Mouse (Mus musculus) midbrain, embryonic 11.5 days (tissue): Measurements from ENCODE around the gene Anxa1. TPM values are rescaled to one million over a fixed set of nuclear protein-coding genes. Genes with fewer than 3 reads are reported as not detected.

Experiments used
- ATAC-seq: fragments of 200-750 bp; cut with Nextera tagmentation; 2 replicates; pipeline ENCODE4 v1.8.0; 2017; ENCODE audit warnings: moderate TSS enrichment, moderate library complexity; ENCODE audit not compliant: low FRiP score
- DNase-seq: peaks from one replicate; pipeline ENCODE4 v3.0.0; 2015; ENCODE audit warnings: low spot score; ENCODE audit errors: missing footprints
- H3K27ac ChIP-seq: fragments of 300-500 bp; sonication (generic); 2 replicates; pipeline ENCODE4 v1.5.1; 2014; ENCODE audit warnings: low read depth, low read length
- H3K27me3 ChIP-seq: fragments of 300-500 bp; sonication (generic); 2 replicates; pipeline ENCODE4 v1.6.1; 2014; ENCODE audit warnings: mild to moderate bottlenecking, low read length, moderate library complexity, mixed read lengths; ENCODE audit not compliant: control insufficient read depth, insufficient read depth
- H3K36me3 ChIP-seq: fragments of 300-500 bp; sonication (generic); 2 replicates; pipeline ENCODE4 v1.6.1; 2014; ENCODE audit warnings: mild to moderate bottlenecking, low read length, moderate library complexity, mixed read lengths; ENCODE audit not compliant: control insufficient read depth, insufficient read depth
- H3K4me1 ChIP-seq: fragments of 300-500 bp; sonication (generic); 2 replicates; pipeline ENCODE4 v1.6.1; 2014; ENCODE audit warnings: low read length; ENCODE audit not compliant: control insufficient read depth, insufficient read depth
- H3K4me2 ChIP-seq: fragments of 300-500 bp; sonication (generic); 2 replicates; pipeline ENCODE4 v1.6.1; 2014; ENCODE audit warnings: mild to moderate bottlenecking, moderate library complexity
- H3K4me3 ChIP-seq: fragments of 300-500 bp; sonication (generic); 2 replicates; pipeline ENCODE4 v1.5.1; 2014; ENCODE audit warnings: low read depth, low read length
- H3K9ac ChIP-seq: fragments of 300-500 bp; sonication (generic); 2 replicates; pipeline ENCODE4 v1.6.1; 2014; ENCODE audit warnings: low read length
- H3K9me3 ChIP-seq: fragments of 300-500 bp; sonication (generic); 2 replicates; pipeline ENCODE4 v1.6.1; 2016; ENCODE audit warnings: low read length; ENCODE audit not compliant: control insufficient read depth
- WGBS: fragments of 180-500 bp; shearing (Covaris S2); extraction: QIAGEN DNeasy Blood & Tissue Kit; methylation state at CpG from one replicate; pipeline ENCODE4 v1.1.7; 2014; 5-methylcytosine and 5-hydroxymethylcytosine counted together
- polyA plus RNA-seq: library from polyadenylated mRNA; unstranded; fragments of >200 nt; fragmentation: Nextera tagmentation; extraction: Ambion mirVana; gene quantifications from 2 replicates; pipeline ENCODE4 v1.2.1, GENCODE M21; 2014

Anxa1 gene
- polyA plus RNA-seq, 1 experiment from 2014 or later, result 2.6 TPM

GRCm38 (mm10) chr19:20403740-20404139 is 13.0 kb upstream of the Anxa1 start:
- 87% methylated on average over 3 of the region's 3 CpGs for WGBS
- H3K4me3 ChIP-seq, result no peak overlapping the region

GRCm38 (mm10) chr19:20403219-20403618 is 12.5 kb upstream of the Anxa1 start:
- 93% methylated on average over 1 of the region's 1 CpGs for WGBS
- Histone ChIP-seq H3K4me3 (no peak overlapping the region), H3K27ac (no peak overlapping the region), H3K9ac (no peak overlapping the region), H3K4me2 (no peak overlapping the region), H3K4me1 (no peaks in the 10 kb centered on the region), H3K36me3 (no peaks in the 10 kb centered on the region), H3K9me3 (no peaks in the 10 kb centered on the region), H3K27me3 (no peaks in the 10 kb centered on the region)
- DNase-seq (no peak), ATAC-seq (no peak)

More at GRCm38 (mm10) chr19:20403740-20404139, 13.0 kb upstream of the Anxa1 start:
- no peaks in the 10 kb centered on the region for H3K27me3 ChIP-seq
- no peak overlapping the region for H3K9ac ChIP-seq
- no peak for ATAC-seq
- DNase-seq, result no peak
- no peak overlapping the region for H3K27ac ChIP-seq
- no peaks in the 10 kb centered on the region for H3K4me1 ChIP-seq
- no peaks in the 10 kb centered on the region for H3K36me3 ChIP-seq
- H3K9me3 ChIP-seq, result no peaks in the 10 kb centered on the region
- no peak overlapping the region for H3K4me2 ChIP-seq

- Histone ChIP-seq H3K27me3 (no peaks in the 10 kb centered on the region), H3K27ac (no peak overlapping the region), H3K4me1 (no peaks in the 10 kb centered on the region), H3K4me3 (no peak overlapping the region), H3K36me3 (no peaks in the 10 kb centered on the region), H3K4me2 (no peak overlapping the region), H3K9me3 (no peaks in the 10 kb centered on the region), H3K9ac (no peak overlapping the region)
- ATAC-seq (no peak), DNase-seq (no peak)
- 84% methylated on average over 5 of the region's 5 CpGs for WGBS
These were observed 11.9 kb upstream of the Anxa1 start for GRCm38 (mm10) chr19:20402516-20403200.

GRCm38 (mm10) chr19:20401961-20402360 is 11.2 kb upstream of the Anxa1 start:
- Histone ChIP-seq H3K4me1 (no peaks in the 10 kb centered on the region), H3K4me2 (no peak overlapping the region), H3K9ac (no peak overlapping the region), H3K36me3 (no peaks in the 10 kb centered on the region), H3K9me3 (no peaks in the 10 kb centered on the region), H3K27ac (no peak overlapping the region), H3K27me3 (no peaks in the 10 kb centered on the region), H3K4me3 (no peak overlapping the region)
- DNase-seq (no peak), ATAC-seq (no peak)
- WGBS, result 69% methylated on average over 3 of the region's 3 CpGs

- no peaks in the 10 kb centered on the region for H3K4me1 ChIP-seq
- H3K9ac ChIP-seq, result no peak overlapping the region
- WGBS, result 82% methylated on average over 4 of the region's 4 CpGs
- H3K9me3 ChIP-seq, result no peaks in the 10 kb centered on the region
- ATAC-seq (no peak), DNase-seq (no peak)
- no peaks in the 10 kb centered on the region for H3K27me3 ChIP-seq
- no peak overlapping the region for H3K27ac ChIP-seq
- H3K36me3 ChIP-seq, result no peaks in the 10 kb centered on the region
- no peak overlapping the region for H3K4me3 ChIP-seq
- H3K4me2 ChIP-seq, result no peak overlapping the region
These were observed 8.4 kb upstream of the Anxa1 start for GRCm38 (mm10) chr19:20399187-20399586.

GRCm38 (mm10) chr19:20397092-20397491 is 6.3 kb upstream of the Anxa1 start:
- no peaks in the 10 kb centered on the region for H3K36me3 ChIP-seq
- 98% methylated on average over 1 of the region's 1 CpGs for WGBS

GRCm38 (mm10) chr19:20393556-20394274 is 3.0 kb upstream of the Anxa1 start:
- no peaks in the 10 kb centered on the region for H3K9me3 ChIP-seq
- H3K4me2 ChIP-seq, result no peak overlapping the region
- ATAC-seq, result no peak
- H3K4me1 ChIP-seq, result no peaks in the 10 kb centered on the region
- H3K4me3 ChIP-seq, result no peak overlapping the region
- H3K27ac ChIP-seq, result no peak overlapping the region
- no peak for DNase-seq
- no peaks in the 10 kb centered on the region for H3K27me3 ChIP-seq
- 80% methylated on average over 6 of the region's 6 CpGs for WGBS
- no peaks in the 10 kb centered on the region for H3K36me3 ChIP-seq
- H3K9ac ChIP-seq, result no peak overlapping the region

More at GRCm38 (mm10) chr19:20397092-20397491, 6.3 kb upstream of the Anxa1 start:
- no peak for ATAC-seq
- no peaks in the 10 kb centered on the region for H3K9me3 ChIP-seq
- H3K27me3 ChIP-seq, result no peaks in the 10 kb centered on the region
- H3K4me1 ChIP-seq, result no peaks in the 10 kb centered on the region
- H3K4me2 ChIP-seq, result no peak overlapping the region
- no peak overlapping the region for H3K4me3 ChIP-seq
- DNase-seq, result no peak
- no peak overlapping the region for H3K9ac ChIP-seq
- H3K27ac ChIP-seq, result no peak overlapping the region

- ATAC-seq (no peak), DNase-seq (no peak)
- H3K4me3 ChIP-seq, result no peak overlapping the region
- H3K9me3 ChIP-seq, result no peaks in the 10 kb centered on the region
- no peaks in the 10 kb centered on the region for H3K4me1 ChIP-seq
- WGBS, result 77% methylated on average over 7 of the region's 7 CpGs
- no peak overlapping the region for H3K9ac ChIP-seq
- H3K27me3 ChIP-seq, result no peaks in the 10 kb centered on the region
- H3K4me2 ChIP-seq, result no peak overlapping the region
- no peak overlapping the region for H3K27ac ChIP-seq
- H3K36me3 ChIP-seq, result no peaks in the 10 kb centered on the region
These were observed 1.0 kb downstream of the Anxa1 start for GRCm38 (mm10) chr19:20389723-20390122.

- ATAC-seq, result no peak
These were observed 1.5 kb downstream of the Anxa1 start for GRCm38 (mm10) chr19:20389245-20389644.

More at GRCm38 (mm10) chr19:20389245-20389644, 1.5 kb downstream of the Anxa1 start:
- no peak overlapping the region for H3K9ac ChIP-seq
- no peaks in the 10 kb centered on the region for H3K4me1 ChIP-seq
- 87% methylated on average over 6 of the region's 6 CpGs for WGBS
- H3K27ac ChIP-seq, result no peak overlapping the region
- H3K36me3 ChIP-seq, result no peaks in the 10 kb centered on the region
- no peak overlapping the region for H3K4me3 ChIP-seq
- no peak overlapping the region for H3K4me2 ChIP-seq
- no peaks in the 10 kb centered on the region for H3K9me3 ChIP-seq
- no peak for DNase-seq
- no peaks in the 10 kb centered on the region for H3K27me3 ChIP-seq
